Mouse (Mus musculus) thymus, adult 2 months (tissue): Measurements from ENCODE around the gene Olfr767. TPM values are rescaled to one million over a fixed set of nuclear protein-coding genes. Genes with fewer than 3 reads are reported as not detected.
"Not testable (repeated sequence)": the region's sequence is repeated elsewhere in the genome, so short reads cannot be mapped to it uniquely, and the experiment has no call there.

Experiments
- DNase-seq: peaks from one replicate; pipeline ENCODE4 v3.0.0; 2021
- H3K27ac ChIP-seq: fragments of 200-500 bp; 2 replicates; pipeline ENCODE4 v1.5.1; 2012; ENCODE audit warnings: low read length, control low read depth; ENCODE audit not compliant: control insufficient read depth, insufficient read depth
- H3K27me3 ChIP-seq: fragments of 200-500 bp; 2 replicates; pipeline ENCODE4 v1.6.1; 2012; ENCODE audit warnings: mild to moderate bottlenecking, low read length, moderate library complexity, mixed read lengths; ENCODE audit not compliant: control insufficient read depth, insufficient read depth
- H3K36me3 ChIP-seq: fragments of 200-500 bp; 2 replicates; pipeline ENCODE4 v1.6.1; 2012; ENCODE audit warnings: mild to moderate bottlenecking, low read length, moderate library complexity; ENCODE audit not compliant: control insufficient read depth, insufficient read depth
- H3K4me1 ChIP-seq: fragments of 200-500 bp; replicated peaks from 2 replicates; pipeline ENCODE4 v1.6.1; 2012; ENCODE audit warnings: low read length; ENCODE audit not compliant: control insufficient read depth, insufficient read depth
- H3K4me3 ChIP-seq: fragments of 200-500 bp; 2 replicates; pipeline ENCODE4 v1.5.1; 2012; ENCODE audit warnings: mild to moderate bottlenecking, low read length, control low read depth, moderate library complexity; ENCODE audit not compliant: control insufficient read depth, insufficient read depth
- CTCF ChIP-seq: fragments of 200-500 bp; IDR thresholded peaks from 2 replicates; pipeline ENCODE4 v1.5.1; 2012; ENCODE audit warnings: mild to moderate bottlenecking, control low read depth, low read length, moderate library complexity, borderline replicate concordance; ENCODE audit not compliant: control insufficient read depth, poor library complexity, insufficient read depth; ENCODE audit errors: extremely low read depth
- POLR2A ChIP-seq: fragments of 200-500 bp; IDR thresholded peaks from 2 replicates; pipeline ENCODE4 v1.6.1; 2012; ENCODE audit warnings: mild to moderate bottlenecking, low read length, control low read depth, moderate library complexity; ENCODE audit not compliant: control insufficient read depth, poor library complexity, insufficient read depth; ENCODE audit errors: extremely low read depth
- WGBS: fragments of 180-500 bp; shearing (Covaris S2); methylation state at CpG from one replicate; pipeline ENCODE4 v1.1.7; 2018; 5-methylcytosine and 5-hydroxymethylcytosine counted together
- polyA plus RNA-seq: library from polyadenylated mRNA; depleted of rRNA; stranded (reverse); fragments of >200 nt; gene quantifications from 2 replicates; pipeline ENCODE4 v1.2.3, GENCODE M21; 2012; rRNA removed

Olfr767 gene
- not detected in 2 replicates for polyA plus RNA-seq

- H3K4me1 ChIP-seq, H3K36me3 ChIP-seq, DNase-seq, H3K27me3 ChIP-seq, H3K4me3 ChIP-seq, H3K27ac ChIP-seq: not testable (repeated sequence)
Measured at GRCm38 (mm10) chr10:129082810-129083209, at the start of gene Olfr767. Olfr767 (minus strand) TSS chr10:129082910.

GRCm38 (mm10) chr10:129117761-129118160 lies 35.1 kb upstream of the Olfr767 start, which contains the start of gene Olfr769:
Olfr769 (minus strand) TSS chr10:129117861.
- no peak for TF ChIP-seq CTCF
- H3K4me3 ChIP-seq, result no peak within 1 kb of the TSS
- 93% methylated on average over 2 of the region's 2 CpGs for WGBS
- H3K4me1 ChIP-seq, result no peaks in the 10 kb centered on the region
- DNase-seq, result no peak
- H3K27ac ChIP-seq, result no peak within 1 kb of the TSS
- H3K27me3 ChIP-seq, result no peaks in the 10 kb centered on the region
- H3K36me3 ChIP-seq, result no peaks in the 10 kb centered on the region

- Histone ChIP-seq H3K4me1 (no peaks in the 10 kb centered on the region), H3K27ac (no peak overlapping the region), H3K36me3 (no peaks in the 10 kb centered on the region), H3K27me3 (no peaks in the 10 kb centered on the region), H3K4me3 (no peak overlapping the region)
- TF ChIP-seq CTCF, result no peak
- DNase-seq, result no peak
- 97% methylated on average over 3 of the region's 3 CpGs for WGBS
Measured at GRCm38 (mm10) chr10:129115146-129115545, 32.4 kb upstream of the Olfr767 start.

- H3K27me3 ChIP-seq, result no peaks in the 10 kb centered on the region
- WGBS, result 53% methylated on average over 3 of the region's 3 CpGs
- DNase-seq, result no peak
- no peak overlapping the region for H3K4me3 ChIP-seq
- H3K4me1 ChIP-seq, result no peaks in the 10 kb centered on the region
- TF ChIP-seq POLR2A (no peak), CTCF (no peak)
- H3K27ac ChIP-seq, result no peak overlapping the region
- H3K36me3 ChIP-seq, result no peaks in the 10 kb centered on the region
Measured at GRCm38 (mm10) chr10:129101231-129101630, 18.5 kb upstream of the Olfr767 start.

GRCm38 (mm10) chr10:129099275-129099674 lies 16.6 kb upstream of the Olfr767 start, which contains the start of gene Olfr768:
Olfr768 (minus strand) TSS chr10:129099375.
- no peaks in the 10 kb centered on the region for H3K4me1 ChIP-seq
- no peak for DNase-seq
- no peaks in the 10 kb centered on the region for H3K27me3 ChIP-seq
- TF ChIP-seq CTCF, result no peak
- no peak for TF ChIP-seq POLR2A
- H3K27ac ChIP-seq, result no peak within 1 kb of the TSS
- H3K36me3 ChIP-seq, result no peaks in the 10 kb centered on the region
- H3K4me3 ChIP-seq, result no peak within 1 kb of the TSS
- WGBS, result 82% methylated on average over 1 of the region's 1 CpGs

GRCm38 (mm10) chr10:129068877-129069276 lies 13.8 kb downstream of the Olfr767 start, which contains the start of gene Olfr766-ps1:
Olfr766-ps1 (minus strand) TSS chr10:129068977.
- 89% methylated on average over 2 of the region's 2 CpGs for WGBS
- H3K4me1 ChIP-seq, result no peaks in the 10 kb centered on the region
- H3K27ac ChIP-seq, result no peak within 1 kb of the TSS
- no peaks in the 10 kb centered on the region for H3K36me3 ChIP-seq
- no peak for DNase-seq
- TF ChIP-seq CTCF (no peak), POLR2A (no peak)
- no peak within 1 kb of the TSS for H3K4me3 ChIP-seq
- no peaks in the 10 kb centered on the region for H3K27me3 ChIP-seq

GRCm38 (mm10) chr10:129049898-129050297 lies 32.8 kb downstream of the Olfr767 start, which contains the start of gene Olfr765:
Olfr765 (minus strand) TSS chr10:129049998.
- H3K36me3 ChIP-seq, DNase-seq, H3K4me3 ChIP-seq, H3K27me3 ChIP-seq, H3K4me1 ChIP-seq, H3K27ac ChIP-seq: not testable (repeated sequence)
